In genomic region chr2:68885766-68886496, GRCm38 (mm10) we compare ENCODE assay signal across 9 mouse cellular contexts. TPM values are rescaled to one million over a fixed set of nuclear protein-coding genes. Genes with fewer than 3 reads are reported as not detected.
DNase-seq lines count a peak whose midpoint lies in the region; ATAC-seq and TF ChIP-seq lines count a peak whose summit lies in the region.
"Had no signal": no experiment of that assay in that cellular context is flagged by ENCODE, and none has a peak within 500 bp of the region (broad histone marks: within the 10 kb centered on the region; RNA-seq: fewer than 3 reads in every experiment).

No protein-coding gene starts in this region.

- no peaks in the 10 kb centered on the region for H3K27me3 ChIP-seq in kidney, embryonic 15.5 days
- no peaks in the 10 kb centered on the region for H3K27me3 ChIP-seq in embryonic facial prominence, embryonic 11.5 days (ENCODE audit: control insufficient read depth, insufficient read depth, low read length)
- no peaks in the 10 kb centered on the region for H3K27me3 ChIP-seq in limb, embryonic 14.5 days (ENCODE audit: control insufficient read depth, insufficient read depth, low read length)
- H3K27me3 ChIP-seq: heart, embryonic 12.5 days had no signal

- 33% methylated on average over 4 of the region's 4 CpGs for WGBS in kidney, embryonic 15.5 days
- 16% methylated on average over 4 of the region's 4 CpGs for WGBS in embryonic facial prominence, embryonic 11.5 days
- 18% methylated on average over 4 of the region's 4 CpGs for WGBS in limb, embryonic 14.5 days

- H3K4me1 ChIP-seq in kidney, embryonic 15.5 days, result peaks cover 29% of the 10 kb centered on the region
- no peaks in the 10 kb centered on the region for H3K4me1 ChIP-seq in embryonic facial prominence, embryonic 11.5 days (ENCODE audit: control insufficient read depth, insufficient read depth, low read length)
- H3K4me1 ChIP-seq in limb, embryonic 14.5 days (ENCODE audit: control insufficient read depth, insufficient read depth, low read length), result peaks cover 11% of the 10 kb centered on the region

- no peaks in the 10 kb centered on the region for H3K36me3 ChIP-seq in kidney, embryonic 15.5 days
- no peaks in the 10 kb centered on the region for H3K36me3 ChIP-seq in embryonic facial prominence, embryonic 11.5 days (replicated peaks; ENCODE audit: control insufficient read depth, insufficient read depth, low read depth, low read length)
- H3K36me3 ChIP-seq in limb, embryonic 14.5 days (ENCODE audit: control insufficient read depth, insufficient read depth, low read length), result no peaks in the 10 kb centered on the region
- H3K36me3 ChIP-seq: heart, embryonic 12.5 days had no signal

- no peak overlapping the region for H3K9ac ChIP-seq in kidney, embryonic 15.5 days
- H3K9ac ChIP-seq in embryonic facial prominence, embryonic 11.5 days (replicated peaks; ENCODE audit: low read length), result no peak overlapping the region
- no peak overlapping the region for H3K9ac ChIP-seq in limb, embryonic 14.5 days (ENCODE audit: low read depth, low read length, severe bottlenecking)
- H3K9ac ChIP-seq: heart, embryonic 12.5 days had no signal

- TF ChIP-seq POLR2A in limb, embryonic 14.5 days (IDR thresholded peaks at IDR 0.05; ENCODE audit: borderline replicate concordance, extremely low read depth, insufficient read depth, insufficient read length), result no peak

- H3K4me3 ChIP-seq in kidney, embryonic 15.5 days (replicated peaks), result no peak overlapping the region
- H3K4me3 ChIP-seq in embryonic facial prominence, embryonic 11.5 days (ENCODE audit: low read depth, low read length), result no peak overlapping the region
- H3K4me3 ChIP-seq in limb, embryonic 14.5 days (replicated peaks; ENCODE audit: low read length), result no peak overlapping the region
- H3K4me3 ChIP-seq: heart, embryonic 12.5 days had no signal

- ATAC-seq in kidney, embryonic 15.5 days (replicated peaks; ENCODE audit: low FRiP score), result peak; percentile 49; the same call in 1 of the 2 replicates
- peak; percentile 21; the same call in 1 of the 2 replicates for ATAC-seq in embryonic facial prominence, embryonic 11.5 days (replicated peaks; ENCODE audit: insufficient number of reproducible peaks, low FRiP score, low TSS enrichment, low read depth)
- peak; percentile 75 for ATAC-seq in limb, embryonic 14.5 days (ENCODE audit: low FRiP score, low read depth)
- ATAC-seq in CD4-positive, CD25-positive, alpha-beta regulatory T cell, adult 4 months, result no peak

- no peaks in the 10 kb centered on the region for H3K9me3 ChIP-seq in kidney, embryonic 15.5 days (replicated peaks)
- no peaks in the 10 kb centered on the region for H3K9me3 ChIP-seq in embryonic facial prominence, embryonic 11.5 days (replicated peaks; ENCODE audit: control insufficient read depth, low read length)
- H3K9me3 ChIP-seq in limb, embryonic 14.5 days (ENCODE audit: control insufficient read depth, low read length), result no peaks in the 10 kb centered on the region
- H3K9me3 ChIP-seq: heart, embryonic 12.5 days had no signal

- 0 out of 2 replicates have a peak overlapping the region, but pooled peaks have one; percentile 8 for H3K4me2 ChIP-seq in kidney, embryonic 15.5 days
- H3K4me2 ChIP-seq in embryonic facial prominence, embryonic 11.5 days (ENCODE audit: low read depth, low read length), result no peak overlapping the region
- H3K4me2 ChIP-seq in limb, embryonic 14.5 days (replicated peaks; ENCODE audit: low read depth, low read length, severe bottlenecking), result no peak overlapping the region
- H3K4me2 ChIP-seq: heart, embryonic 12.5 days had no signal

- DNase-seq in kidney, postnatal 25 days, result no peak
- DNase-seq in ES-CJ7 (ENCODE audit: low read depth, low spot score), result peak; percentile 79
- peak; percentile 65 for DNase-seq in embryonic facial prominence, embryonic 11.5 days (ENCODE audit: low spot score)
- DNase-seq in limb, embryonic 14.5 days (ENCODE audit: low spot score), result peak; percentile 76
- DNase-seq in natural killer cell, adult 2 months (ENCODE audit: low spot score in 2 of 2), result no peak
- DNase-seq in ovary, postnatal 10 days (ENCODE audit: low spot score), result no peak

- peak overlapping the region; percentile 47; the same call in 1 of the 2 replicates for H3K27ac ChIP-seq in kidney, embryonic 15.5 days
- H3K27ac ChIP-seq in embryonic facial prominence, embryonic 11.5 days (replicated peaks; ENCODE audit: low read depth, low read length), result no peak overlapping the region
- no peak overlapping the region for H3K27ac ChIP-seq in limb, embryonic 14.5 days (replicated peaks; ENCODE audit: low read depth, low read length)

RNA-seq across cellular contexts. Expression of gene Cers6, which starts 24.7 kb away (rescaled TPM):
- polyA plus RNA-seq in kidney, embryonic 15.5 days (2015; fragmentation: Nextera tagmentation; extraction: Ambion mirVana), result 33.0 and 36.8 TPM in 2 replicates
- 31.7 and 33.6 TPM in 2 replicates for polyA plus RNA-seq in embryonic facial prominence, embryonic 11.5 days (2014; fragmentation: Nextera tagmentation; extraction: Ambion mirVana)
- 10.7 and 11.4 TPM in 2 replicates for polyA plus RNA-seq in limb, embryonic 14.5 days (2012; rRNA removed)
- 30.9 and 35.4 TPM in 2 replicates for polyA plus RNA-seq in limb, embryonic 14.5 days (2014; fragmentation: Nextera tagmentation; extraction: Ambion mirVana)
- polyA plus RNA-seq in CD4-positive, CD25-positive, alpha-beta regulatory T cell, adult 4 months (2017; shearing (Covaris generic)), result 1 to 10 TPM; 4.6 to 4.8 TPM

Comparison
In these comparisons a context has a peak if more than half of its experiments do, and no peak if none do; other contexts are left out.
1. DNase-seq: peak in ES-CJ7 (single experiment), embryonic facial prominence, embryonic 11.5 days (single experiment) and limb, embryonic 14.5 days (single experiment); none in kidney, postnatal 25 days (0 of 2), natural killer cell, adult 2 months (0 of 2) and ovary, postnatal 10 days (single experiment).